Mouse (Mus musculus) adipocyte (in vitro differentiated cells): ENCODE measurements around the gene Sult1a1.
"Not testable (repeated sequence)": the region's sequence is repeated elsewhere in the genome, so short reads cannot be mapped to it uniquely, and the experiment has no call there.

ENCODE experiments used
- DNase-seq: peaks from one replicate; pipeline ENCODE4 v3.0.0-alpha.2; 2016; ENCODE audit warnings: low spot score

The Sult1a1 gene

DNA sequence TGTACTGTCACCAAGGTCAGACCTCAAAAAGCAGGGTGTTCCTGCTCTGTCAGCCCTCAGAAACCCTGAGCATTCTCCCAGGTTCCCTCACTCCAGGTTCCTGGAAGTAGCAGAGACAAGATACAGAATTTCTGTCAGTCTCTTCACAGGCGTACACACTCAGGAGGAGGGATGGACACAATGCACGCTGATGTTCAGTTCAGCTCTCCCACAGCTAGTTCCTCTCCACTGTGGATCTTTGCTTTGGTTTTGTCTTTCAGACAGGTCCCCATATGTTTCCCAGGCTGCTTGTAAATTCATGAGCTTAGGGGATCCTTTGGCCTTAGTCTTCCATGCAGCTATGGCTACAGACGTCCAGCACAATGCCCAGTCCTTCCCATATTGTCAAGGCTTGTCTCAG is 20.7 kb upstream of the Sult1a1 start:
- no peak for DNase-seq

DNA sequence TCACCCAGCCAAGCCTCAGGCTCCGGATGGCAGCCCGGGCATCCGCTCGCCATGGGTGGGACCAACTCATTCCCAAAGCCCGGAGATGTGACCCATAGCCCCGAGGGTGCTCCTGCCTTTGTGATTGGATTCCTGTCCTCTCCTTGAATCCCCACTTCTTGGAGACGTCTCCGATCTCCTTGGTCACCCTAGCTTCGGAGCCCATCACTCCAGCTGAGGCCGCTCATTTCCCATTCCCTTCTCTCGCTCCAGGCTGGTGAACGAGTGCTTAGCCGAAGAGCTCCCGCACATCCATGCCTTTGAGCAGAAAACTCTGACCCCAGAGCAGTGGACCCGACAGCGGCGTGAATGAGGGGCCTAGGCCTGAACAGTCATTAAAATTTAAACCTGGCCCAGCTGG is 20.1 kb upstream of the Sult1a1 start:
- DNase-seq, result no peak

DNA sequence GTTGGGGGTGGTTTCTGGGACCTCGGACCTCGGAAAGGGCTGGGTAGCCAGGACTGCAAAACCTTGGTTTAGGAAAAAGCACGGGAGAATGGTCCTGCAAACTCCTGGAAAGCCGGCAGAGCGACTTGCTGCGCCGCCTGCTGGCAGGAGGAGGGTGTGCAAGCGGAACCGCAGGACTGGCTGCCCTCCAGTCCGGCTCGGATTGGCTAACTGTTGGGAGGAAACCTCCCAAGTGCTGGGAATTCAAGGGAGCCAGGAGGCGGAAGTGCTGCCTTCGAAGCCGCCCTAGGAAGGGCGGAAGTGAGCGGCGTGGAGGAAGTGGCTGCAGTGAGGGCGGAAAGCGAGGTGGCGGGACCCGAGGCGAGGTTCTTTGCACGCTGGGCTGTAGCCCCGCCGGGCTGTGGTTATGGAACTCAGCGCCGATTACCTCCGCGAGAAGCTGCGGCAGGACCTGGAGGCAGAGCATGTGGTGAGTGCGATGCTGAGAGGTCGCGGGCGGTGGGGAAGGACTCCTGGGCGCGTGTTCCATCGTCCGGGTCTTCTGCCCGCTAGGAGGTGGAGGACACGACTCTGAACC is 19.5 kb upstream of the Sult1a1 start, which contains the start of gene Slx1b:
Gene Slx1b, minus strand, starts transcription at position 154 of the 577 bp plus-strand sequence.
- peak; percentile 93 for DNase-seq

DNA sequence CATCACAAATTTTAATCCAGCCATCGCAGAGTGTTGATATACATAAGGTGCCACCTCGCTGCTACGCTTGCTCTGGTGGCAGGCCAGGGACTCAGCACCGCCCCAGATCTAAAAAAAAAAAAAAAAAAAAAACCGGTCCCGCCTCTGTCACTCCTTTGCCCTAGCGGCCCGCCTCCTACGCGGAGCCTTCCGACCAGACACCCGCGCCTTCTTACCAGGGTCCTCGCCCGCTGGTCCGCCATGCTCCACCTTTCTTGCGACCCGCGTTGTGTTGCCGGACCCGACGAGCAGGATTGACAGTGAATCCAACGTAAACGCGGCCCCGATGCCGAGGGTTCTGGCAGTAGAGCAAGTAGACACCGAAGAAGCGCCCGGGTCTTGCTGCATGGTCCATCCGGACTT is 19.0 kb upstream of the Sult1a1 start, which contains the start of gene Bola2:
Gene Bola2, plus strand, starts transcription at position 192 of the 402 bp plus-strand sequence.
- DNase-seq, result peak; percentile 72

DNA sequence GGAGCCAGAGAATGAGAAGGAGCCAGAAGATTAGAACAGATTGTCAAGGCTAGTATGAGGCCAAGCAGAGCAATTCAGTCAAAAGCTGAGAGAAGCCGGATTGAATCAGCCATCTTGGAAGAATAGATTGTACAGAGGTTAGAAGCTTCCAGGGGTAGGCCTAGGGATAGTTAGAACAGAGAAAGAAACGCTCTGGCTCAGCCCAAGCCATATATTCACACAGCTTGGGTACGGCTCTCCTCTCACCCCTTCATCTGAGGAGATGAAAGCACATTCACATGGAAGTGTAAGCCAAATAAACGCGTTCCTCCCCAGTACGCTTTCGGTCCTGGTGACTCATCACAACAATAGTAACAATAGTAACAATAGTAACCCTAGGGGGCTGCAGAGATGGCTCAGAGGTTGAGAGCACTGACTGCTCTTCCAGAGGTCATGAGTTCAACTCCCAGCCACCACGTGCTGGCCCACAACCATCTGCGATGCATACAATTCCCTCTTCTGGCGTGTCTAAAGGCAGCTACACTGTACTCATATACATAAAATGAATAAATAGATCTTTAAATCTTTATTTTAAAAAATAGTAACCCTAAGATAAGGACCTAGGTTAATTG is 18.3 kb upstream of the Sult1a1 start:
- DNase-seq, result no peak

DNA sequence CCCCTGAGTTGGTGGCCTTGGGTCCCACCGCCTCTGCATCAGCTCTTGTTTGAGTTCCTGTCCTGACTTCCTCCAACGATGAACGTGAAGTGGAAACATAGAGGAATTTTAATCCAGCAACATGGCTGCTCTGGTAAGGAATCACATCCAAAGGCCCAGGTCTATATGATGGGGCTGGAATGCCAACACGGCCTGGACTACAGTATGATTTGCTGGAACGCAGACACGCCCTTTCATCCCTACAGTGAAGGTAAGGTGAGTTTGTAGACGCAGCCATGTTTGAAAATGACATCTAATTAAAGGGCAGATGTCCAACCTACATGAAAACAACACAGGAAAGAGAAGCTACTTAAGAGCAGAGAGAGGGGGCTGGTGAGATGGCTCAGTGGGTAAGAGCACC is 17.5 kb upstream of the Sult1a1 start:
- no peak for DNase-seq

DNA sequence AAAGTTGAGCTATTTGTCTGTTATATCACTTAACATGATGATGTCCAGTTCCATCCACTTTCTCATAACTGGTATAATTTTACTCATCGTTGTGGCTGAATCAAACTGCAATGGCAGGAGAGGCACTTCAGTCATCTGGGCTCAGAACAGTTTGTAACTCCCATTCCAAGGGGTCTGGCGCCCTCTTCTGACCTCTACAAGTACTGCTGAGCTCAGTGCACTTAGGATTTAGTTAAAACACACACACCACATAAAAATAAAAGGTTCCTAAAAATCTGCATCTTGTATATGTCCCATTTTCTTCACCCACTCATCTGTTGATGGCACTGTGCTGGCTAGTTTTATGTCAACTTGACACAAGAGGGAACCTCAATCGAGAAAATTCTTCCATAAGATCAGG is 17.0 kb upstream of the Sult1a1 start:
- peak; percentile 90 for DNase-seq

DNA sequence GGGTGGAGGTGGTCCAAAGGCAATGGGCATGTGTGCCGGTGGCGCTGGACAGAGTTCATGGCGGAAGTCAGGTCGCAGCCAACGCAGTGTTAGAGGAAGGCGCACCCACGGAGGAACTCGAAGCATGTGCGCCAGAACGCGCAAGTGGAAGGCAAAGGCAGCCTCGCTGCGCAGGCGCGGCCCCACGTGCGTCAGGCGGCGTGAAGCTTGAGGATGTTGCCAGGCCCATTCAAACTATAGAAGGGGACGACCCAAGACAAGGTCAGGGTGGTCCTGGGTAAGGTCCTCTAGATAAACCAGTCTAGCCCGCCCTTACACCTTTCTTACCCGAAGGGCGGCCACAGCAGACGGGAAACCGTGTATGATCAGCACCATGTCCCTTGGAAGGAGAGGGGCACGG is 16.2 kb upstream of the Sult1a1 start:
- no peak for DNase-seq

DNA sequence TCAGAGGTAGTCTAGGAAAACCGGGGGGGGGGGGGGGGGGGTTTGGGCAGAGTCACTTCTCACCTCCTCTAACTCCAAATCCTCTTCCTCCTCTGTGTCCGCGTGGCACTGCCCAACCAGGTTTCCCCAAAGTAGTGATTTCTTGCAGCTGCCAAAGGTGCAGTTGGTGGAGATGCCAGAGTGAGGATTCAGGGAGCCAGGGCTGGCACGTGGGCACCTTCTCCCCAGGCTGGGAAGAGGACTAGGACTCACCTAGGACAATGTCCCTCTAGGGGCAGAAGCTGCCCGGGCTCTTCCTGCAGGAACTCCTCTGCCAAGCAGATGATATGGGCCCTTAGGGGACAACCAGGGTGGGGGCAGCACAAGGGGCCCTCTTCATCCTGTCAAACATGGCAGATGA is 15.4 kb upstream of the Sult1a1 start:
- no peak for DNase-seq

DNA sequence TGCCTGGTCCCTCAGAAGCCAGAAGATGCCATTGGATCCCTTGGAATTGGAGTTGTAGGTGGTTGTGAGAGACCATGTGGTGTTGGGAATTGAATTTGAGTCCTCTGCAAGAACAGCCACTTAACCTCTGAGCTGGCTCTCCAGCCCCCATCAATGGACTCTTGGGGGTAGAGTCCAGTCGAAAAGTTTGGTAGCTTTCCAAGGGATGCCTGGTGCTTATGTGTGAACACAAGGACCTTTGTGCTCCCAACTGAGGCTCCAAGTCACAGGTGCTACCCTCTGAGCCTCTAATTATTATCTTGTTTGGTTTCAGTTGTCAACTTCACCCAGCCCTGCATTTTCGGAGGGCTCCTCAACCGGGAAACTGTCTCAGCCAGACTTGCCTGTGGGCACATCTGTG is 14.5 kb upstream of the Sult1a1 start:
- DNase-seq, result no peak

DNA sequence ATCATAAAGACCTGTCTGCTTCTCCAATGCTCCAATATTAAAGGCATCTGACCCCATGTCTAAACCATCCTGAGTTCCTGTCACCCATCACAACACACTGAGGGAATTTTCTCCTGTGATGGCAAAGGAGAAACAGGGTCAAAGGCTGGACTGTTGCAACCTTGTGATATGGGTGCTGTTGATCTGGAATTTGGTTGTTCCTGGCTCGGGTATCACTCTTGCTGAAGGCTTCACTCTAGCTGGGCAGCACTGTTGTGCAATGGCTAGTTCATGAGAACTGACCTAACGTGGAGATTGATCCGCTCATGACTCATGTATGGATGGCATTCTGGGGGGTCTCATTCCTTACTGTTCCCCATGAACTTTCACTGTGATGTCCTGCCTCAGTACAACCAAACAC is 12.8 kb upstream of the Sult1a1 start:
- DNase-seq, result no peak

DNA sequence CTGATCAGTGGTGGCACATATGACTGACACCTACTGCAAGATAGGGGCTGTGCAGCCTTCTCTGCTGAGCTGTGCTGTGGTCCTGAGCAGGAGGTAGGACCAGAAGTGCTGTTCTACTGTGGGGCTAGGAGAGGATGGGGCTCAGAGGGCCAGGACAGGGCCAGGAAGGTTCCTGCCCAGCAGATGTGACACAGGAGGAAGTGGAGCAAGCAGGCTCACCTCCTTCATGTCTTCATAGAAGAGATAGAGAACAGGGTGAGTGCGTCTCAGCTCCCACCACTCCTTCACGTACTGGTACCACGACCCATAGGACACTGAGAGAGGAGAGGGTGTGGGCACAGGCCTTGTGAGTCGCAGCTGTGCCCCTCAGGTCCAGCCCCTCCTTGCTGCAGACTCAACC is 11.9 kb upstream of the Sult1a1 start:
- not testable (repeated sequence) for DNase-seq

DNA sequence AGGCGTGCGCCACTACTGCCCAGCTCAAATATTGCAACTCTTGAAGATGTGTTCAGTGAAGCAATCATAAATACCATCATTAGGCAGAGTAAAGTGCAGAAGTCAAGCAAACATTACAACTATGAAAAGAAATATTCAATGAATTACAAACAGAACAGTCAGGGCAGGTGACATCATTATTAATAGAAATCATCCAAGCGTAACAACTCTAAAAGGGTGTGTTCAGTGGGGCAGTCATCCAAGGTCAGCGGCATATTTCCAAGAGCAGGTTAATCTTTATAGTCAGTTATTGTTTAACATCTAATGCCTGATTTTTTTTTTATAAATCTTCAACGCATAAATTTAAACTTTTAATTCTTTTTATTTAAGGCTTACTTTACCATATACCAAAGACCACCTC is 5.0 kb upstream of the Sult1a1 start:
- no peak for DNase-seq

DNA sequence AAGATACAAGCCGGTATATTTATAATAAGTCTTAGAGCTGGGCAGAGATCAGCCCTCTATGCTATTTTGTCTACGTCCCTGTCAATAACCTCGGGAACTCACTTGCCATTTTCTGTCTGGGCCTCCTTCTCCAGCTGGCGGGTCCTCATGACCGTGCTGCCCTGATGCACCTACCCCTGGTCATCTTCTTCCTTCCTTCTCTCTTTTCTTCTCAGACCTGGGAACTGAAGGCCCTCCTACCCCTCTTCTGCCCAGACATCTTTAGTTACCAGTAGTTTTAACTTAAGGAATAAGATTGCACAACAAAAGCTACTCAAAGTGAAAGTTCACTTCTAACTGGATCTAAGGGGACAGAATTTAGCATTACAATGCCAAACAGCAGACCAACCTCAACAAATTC is 3.5 kb upstream of the Sult1a1 start:
- peak; percentile 46 for DNase-seq

DNA sequence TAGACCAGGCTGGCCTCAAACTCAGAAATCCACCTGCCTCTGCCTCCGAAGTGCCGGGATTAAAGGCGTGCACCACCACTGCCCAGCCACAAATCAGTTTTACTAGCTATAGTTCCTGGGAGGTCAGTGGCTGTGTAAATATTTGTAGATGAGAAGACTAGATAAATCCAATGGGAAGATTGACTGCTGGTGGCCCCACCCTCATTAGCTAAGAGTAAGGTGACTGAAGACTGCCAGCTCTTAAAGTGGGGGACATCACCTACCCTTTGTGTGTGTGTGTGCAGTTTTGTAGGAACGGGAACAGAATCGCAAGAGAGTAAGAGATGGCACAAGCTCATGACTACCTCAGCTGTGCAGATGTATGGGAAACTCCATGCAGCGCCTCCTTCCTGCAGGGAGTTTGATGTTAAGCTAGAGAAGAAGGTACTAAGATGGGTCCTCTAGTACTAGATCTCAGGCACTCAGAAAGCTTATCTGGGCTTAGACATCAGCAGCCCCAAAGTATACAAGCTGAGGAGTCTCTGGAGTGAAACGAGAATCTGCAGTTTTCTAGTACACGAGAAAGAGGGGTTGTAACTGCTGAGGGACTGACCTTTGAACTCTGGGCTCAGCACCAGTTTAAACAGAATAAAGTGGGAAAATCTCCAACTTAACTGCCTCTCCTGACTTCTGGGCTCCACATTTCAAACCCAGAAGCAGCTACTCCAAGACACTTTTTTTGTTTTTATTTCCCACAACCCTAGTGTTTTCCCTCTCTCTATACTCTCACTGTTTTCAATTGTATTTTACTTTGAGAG is 2.5 kb upstream of the Sult1a1 start:
- DNase-seq, result peak; percentile 76

DNA sequence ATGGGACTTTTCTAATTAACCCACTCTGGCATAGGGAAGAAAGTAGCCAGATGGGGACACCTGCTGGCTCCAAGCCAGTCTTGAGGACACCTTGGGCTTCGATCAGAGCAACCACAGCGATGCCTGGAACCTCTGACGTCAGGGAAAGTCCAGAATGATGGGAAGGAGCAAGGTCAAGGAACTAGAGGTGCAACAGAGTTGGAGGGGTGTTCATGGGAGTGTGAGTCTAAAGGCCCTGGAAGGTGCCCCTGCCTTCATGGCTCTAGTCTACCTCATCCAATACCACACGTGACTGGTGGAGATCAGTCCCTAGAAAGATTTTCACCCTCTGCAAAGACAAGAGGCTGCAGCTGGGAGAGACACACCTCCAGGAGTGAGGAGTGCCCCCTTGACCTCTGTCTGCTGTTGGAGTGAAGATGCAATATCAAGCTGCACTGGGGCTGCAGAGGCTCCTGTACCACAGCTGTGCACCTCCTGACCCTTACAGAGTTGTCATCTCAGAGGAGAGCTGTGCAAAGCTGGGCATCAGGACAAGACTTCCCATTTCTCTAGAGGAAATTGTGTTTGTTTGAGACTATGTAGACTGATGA is 494 bp upstream of the Sult1a1 start:
- DNase-seq, result no peak

DNA sequence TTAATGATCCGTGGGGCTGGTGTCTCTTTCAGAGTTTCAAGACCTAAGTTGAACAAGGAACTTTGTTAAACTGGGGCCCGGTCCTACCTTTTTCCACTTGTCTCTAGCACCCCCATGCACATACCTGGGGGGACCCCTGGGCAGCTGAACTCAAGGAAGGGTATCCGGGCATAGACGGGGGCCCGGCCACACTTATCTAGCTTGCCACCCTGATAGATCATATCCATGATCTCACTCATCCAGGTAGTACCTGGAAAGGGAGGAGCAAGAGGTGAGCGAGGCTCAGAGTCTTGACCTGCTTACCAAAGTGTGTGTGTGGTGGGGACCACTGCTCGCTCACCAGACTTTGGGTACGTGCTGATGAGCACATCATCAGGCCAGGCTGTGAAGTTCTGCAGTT is 1.1 kb downstream of the Sult1a1 start:
- no peak for DNase-seq

DNA sequence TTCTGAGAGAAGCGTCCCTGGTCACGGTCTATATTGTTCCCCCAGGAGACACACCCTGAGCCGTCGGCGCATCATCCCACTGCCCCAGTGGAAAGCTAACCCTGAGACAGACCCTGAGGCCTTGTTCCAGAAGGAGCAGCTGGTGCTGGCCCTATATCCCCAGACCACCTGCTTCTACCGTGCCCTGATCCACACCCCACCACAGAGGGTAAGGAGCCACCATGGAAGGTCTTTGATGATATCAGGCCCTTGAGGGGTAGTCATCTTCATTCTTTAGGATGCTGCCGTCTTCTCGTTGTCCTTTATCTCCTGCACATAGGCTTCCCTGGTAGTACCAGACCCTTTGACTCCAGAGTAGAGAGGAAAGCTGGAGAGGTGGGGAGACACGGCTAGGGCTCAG is 4.1 kb downstream of the Sult1a1 start:
- no peak for DNase-seq

DNA sequence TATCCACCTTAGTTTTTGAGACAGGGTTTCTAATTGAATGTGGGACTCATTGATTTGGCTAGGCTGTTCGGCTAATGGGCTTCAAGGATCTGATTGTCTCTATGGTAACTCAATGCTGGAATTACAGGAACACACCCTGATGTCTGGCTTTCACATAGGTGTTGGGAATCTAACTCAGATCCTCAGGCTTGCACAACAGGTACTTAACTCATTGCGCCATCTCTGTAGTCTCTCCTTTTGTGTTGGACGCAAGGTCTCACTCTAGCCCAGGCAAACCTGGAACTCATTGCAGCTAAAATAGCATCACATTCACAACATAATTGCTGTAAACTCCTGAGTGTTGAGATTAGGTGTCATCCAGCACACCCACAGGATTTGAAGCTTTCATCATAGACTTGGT is 6.1 kb downstream of the Sult1a1 start:
- DNase-seq, result no peak

DNA sequence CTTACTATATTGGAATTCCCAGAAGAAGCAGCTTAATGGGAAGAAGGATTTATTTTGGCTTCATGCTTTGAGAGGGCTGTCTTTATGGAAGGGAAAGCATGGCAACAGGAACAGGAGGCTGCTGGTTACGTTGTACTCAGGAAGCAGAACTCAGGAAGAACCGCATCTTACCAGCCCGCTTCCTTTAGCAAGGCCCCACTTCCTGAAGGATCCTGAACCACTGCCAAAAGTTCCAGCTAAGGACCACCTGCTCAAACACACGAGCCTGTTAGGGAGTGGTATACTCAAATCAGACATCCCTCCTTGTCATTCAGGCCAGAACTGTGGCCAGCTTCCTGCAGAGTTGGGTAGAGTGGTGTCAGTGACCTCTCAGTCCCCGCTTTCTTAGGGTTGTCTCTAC is 7.8 kb downstream of the Sult1a1 start:
- DNase-seq, result no peak

DNA sequence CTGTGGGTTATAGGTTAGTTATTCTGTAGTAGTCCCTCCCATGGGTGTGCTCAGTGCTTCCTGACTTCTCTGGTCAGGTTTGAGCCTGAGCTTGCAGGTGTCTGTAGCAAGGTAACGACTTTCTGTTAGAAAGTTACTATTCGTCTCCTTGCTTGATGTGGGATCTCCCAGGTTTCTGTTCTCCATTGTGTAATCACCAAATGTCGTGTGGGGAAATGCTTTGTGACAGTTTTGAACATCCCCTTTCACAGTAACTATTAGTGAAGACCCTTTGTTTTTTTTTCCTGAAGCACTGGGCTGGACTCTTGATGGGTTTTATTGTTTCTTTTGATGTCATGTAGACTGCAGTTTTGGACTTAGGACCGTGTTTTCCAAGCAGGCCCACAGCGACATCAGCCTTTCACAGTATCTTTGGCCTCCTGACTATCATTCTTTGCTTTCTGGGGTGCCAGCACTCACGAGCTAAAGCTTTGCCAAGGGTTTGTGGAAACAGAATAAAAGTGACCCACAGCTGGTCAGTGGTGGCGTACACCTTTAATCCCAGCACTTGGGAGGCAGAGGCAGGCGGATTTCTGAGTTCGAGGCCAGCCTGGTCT is 8.6 kb downstream of the Sult1a1 start:
- DNase-seq, result no peak

DNA sequence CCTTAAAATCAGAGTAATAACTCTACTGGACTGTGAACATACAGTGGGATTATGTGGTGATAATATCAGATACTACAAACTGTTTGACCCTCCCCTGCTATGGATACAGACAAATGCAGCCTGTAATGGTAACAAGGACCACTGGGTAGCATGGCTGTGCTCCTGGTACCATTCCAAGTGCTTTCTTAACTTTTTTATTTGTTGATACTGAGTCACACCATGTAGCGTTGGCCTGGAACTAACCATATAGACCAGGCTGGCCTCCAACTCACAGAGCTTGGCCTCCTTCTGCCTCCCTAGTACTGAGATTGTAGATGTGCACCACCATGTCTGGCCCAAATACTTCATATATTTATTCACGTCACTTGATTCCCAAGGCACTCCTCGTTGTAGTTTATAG is 11.0 kb downstream of the Sult1a1 start:
- DNase-seq, result no peak

DNA sequence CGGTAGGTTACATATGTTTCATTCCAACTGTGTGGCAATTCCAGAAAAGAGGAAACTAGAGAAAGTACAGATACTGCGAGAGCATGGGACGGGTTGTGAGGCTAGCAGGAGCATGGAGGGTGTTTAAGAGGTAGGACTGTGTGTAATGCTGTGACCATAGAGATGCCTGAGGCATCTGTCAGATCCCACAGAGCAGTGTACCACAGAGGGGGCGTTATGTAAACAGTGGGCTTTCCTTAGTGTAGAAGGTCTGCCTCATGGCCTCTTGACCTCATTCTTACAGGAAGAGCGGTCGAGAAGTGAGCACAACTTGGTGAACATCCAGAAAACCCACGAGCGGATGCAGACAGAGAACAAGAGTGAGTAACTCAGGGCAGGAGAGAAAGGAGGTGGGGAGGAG is 12.6 kb downstream of the Sult1a1 start:
- DNase-seq, result no peak
